Mouse (Mus musculus) liver, adult 2 months (tissue): ENCODE data around the gene Gpi1.

Experiments used
- CTCF ChIP-seq: fragments of 200-500 bp; IDR thresholded peaks from 2 replicates; pipeline ENCODE4 v1.5.1; 2011; ENCODE audit warnings: low read depth, low read length, control low read depth
- POLR2A ChIP-seq: fragments of 200-500 bp; IDR thresholded peaks from 2 replicates; pipeline ENCODE4 v1.6.1; 2011; ENCODE audit warnings: low read length, control low read depth; ENCODE audit not compliant: insufficient read depth; ENCODE audit errors: extremely low read depth

DNA sequence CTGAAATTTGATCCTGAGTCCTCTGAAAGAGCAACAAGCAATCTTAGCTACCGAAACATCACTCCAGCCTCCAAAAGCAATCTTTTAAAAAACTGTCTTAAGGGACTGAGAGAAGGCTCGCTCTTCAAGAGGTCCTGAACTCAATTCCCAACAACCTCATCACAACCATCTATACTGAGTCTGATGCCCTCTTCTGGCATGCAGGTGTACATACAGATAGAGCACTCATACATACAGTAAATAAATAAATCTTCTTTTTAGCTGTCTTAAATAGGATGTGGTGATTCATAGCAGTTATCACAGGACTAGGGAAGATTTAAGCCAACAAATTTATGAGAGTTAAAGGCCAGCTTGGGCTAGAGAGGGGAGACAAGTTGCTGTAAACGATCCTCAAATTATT lies 34.5 kb downstream of the Gpi1 start:
- TF ChIP-seq CTCF (no peak), POLR2A (no peak)
